Mouse (Mus musculus) gastrocnemius, postnatal 10 days (tissue): Measurements from ENCODE around the gene Krtap4-6. TPM values are rescaled to one million over a fixed set of nuclear protein-coding genes. Genes with fewer than 3 reads are reported as not detected.
"Not testable (repeated sequence)": the region's sequence is repeated elsewhere in the genome, so short reads cannot be mapped to it uniquely, and the experiment has no call there.

Experiments
- DNase-seq: peaks from one replicate; pipeline ENCODE4 v3.0.0; 2021; ENCODE audit warnings: mixed read lengths
- long read RNA-seq, 2 experiments: library from polyadenylated mRNA; stranded (forward); transcript quantifications; one replicate each; pipeline ENCODE4 v2.0.0; 2021
- total RNA-seq, 2 experiments: library from RNA; stranded (reverse); gene quantifications; 2 replicates each; pipeline ENCODE4 v1.2.3; 2021

Gene Krtap4-6
- total RNA-seq, result not detected
- long read RNA-seq, experiment 1, result 0 reads
- long read RNA-seq, experiment 2, result 0 reads

- DNase-seq, result no peak
These were observed at the start of gene Krtap4-6 for GRCm38 (mm10) chr11:99665860-99666259. Gene Krtap4-6 (minus strand): TSS chr11:99665960.

DNA sequence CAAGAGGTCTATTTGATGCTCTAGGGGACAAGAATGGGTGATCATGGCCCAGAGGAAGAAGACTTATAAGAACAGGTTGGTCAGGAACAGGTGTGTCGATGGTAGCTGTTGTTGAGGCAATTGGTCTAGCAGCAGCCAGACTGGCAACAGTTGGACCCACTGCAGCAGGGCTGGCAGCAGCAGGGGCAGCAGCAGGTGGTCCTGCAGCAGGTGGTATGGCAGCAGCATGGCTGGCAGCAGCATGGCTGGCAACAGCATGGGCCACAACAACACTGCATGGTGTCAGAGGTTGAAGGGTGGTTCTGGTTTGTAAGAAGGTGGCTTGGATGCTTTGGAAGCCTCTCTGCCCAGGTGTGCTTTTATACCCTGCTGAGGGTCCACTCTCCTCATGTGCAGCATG, 24.7 kb upstream of the Krtap4-6 start, which contains the start of gene Gm14190:
Gene Gm14190 (minus strand): TSS at position 278 of the 400 bp plus-strand sequence.
- DNase-seq, result no peak

DNA sequence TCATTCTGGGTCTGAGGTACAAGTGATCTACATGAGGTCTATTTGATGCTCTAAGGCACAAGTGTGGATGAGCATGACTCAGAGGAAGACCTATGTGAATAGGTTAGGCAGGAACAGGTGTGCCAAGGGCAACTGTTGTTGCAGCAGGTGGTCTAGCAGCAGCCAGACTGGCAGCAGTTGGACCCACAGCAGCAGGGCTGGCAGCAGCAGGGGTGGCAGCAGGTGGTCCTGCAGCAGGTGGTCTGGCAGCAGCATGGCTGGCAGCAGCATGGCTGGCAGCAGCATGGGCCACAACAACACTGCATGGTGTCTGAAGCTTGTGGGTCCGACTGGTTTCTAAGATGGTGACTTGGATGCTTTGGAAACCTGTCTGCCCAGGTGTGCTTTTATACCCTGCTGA, 19.5 kb upstream of the Krtap4-6 start:
- not testable (repeated sequence) for DNase-seq

GRCm38 (mm10) chr11:99683481-99683880, 17.7 kb upstream of the Krtap4-6 start:
- DNase-seq, result no peak

DNA sequence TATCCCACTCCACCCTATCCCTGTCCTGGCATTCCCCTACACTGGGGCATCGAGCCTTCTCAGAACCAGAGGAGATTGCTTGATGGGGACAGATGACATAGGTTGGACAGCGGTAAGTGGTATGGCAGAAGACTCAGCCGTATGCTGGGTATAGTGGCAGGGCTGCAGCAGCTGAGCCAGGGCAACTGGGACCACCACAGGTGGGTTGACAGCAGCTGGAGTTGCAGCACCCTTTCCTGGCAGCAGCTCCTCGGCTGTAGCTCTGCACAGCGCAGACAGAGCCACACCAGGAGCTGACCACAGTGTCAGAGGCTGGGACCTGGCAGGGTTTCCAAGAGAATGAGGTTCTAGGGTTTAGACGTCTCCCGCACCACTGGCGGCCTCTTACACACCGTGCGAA, 3.0 kb downstream of the Krtap4-6 start:
- no peak for DNase-seq

DNA sequence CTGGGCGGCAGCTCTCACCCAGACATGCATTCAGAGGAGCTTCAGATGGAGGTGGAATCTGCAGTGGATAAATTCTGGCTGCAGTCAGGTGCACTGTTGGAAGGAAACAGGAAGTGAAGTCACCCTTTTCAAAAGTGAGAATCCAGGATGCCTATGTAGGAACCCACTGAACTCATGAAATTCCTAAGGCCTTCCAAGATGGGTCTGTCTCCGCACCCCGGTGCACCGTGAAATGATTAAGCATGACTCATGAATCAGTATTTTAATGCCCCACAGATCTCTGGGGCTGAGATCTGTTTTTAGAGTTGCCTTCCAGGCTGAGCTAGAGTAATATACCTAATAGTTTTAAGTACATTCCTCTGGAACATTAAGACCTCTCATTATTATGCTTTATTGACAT, 6.5 kb downstream of the Krtap4-6 start:
- no peak for DNase-seq

- not testable (repeated sequence) for DNase-seq
These were observed 7.2 kb downstream of the Krtap4-6 start, which contains the start of gene Gm11563 for GRCm38 (mm10) chr11:99658467-99659010. Gene Gm11563 (minus strand): TSS chr11:99658960.

- DNase-seq, result no peak
These were observed 8.7 kb downstream of the Krtap4-6 start for GRCm38 (mm10) chr11:99657051-99657450.

DNA sequence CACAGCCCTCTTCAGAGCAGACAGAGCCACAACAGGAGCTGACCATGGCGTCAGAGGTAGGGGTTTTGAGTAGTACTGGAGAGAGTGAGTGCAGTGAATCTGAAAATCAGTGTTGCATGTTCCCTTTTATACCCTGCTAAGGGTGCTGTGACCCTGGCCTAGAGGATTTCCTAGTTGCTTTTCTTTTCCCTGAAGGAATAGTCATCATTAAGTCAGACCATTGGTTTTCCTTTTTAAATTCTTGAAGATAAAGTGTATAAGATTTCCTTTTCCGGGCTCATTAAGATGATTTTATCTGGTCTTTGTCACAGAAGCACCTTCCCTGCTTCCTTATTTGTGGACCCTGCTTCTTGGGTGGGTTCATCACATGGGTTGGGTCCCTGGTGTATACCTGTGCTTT, 15.6 kb downstream of the Krtap4-6 start, which contains the start of gene Gm11555:
Gene Gm11555 (minus strand): TSS at position 101 of the 400 bp plus-strand sequence.
- DNase-seq, result no peak

- no peak for DNase-seq
These were observed 19.3 kb downstream of the Krtap4-6 start for GRCm38 (mm10) chr11:99646444-99646843.

DNA sequence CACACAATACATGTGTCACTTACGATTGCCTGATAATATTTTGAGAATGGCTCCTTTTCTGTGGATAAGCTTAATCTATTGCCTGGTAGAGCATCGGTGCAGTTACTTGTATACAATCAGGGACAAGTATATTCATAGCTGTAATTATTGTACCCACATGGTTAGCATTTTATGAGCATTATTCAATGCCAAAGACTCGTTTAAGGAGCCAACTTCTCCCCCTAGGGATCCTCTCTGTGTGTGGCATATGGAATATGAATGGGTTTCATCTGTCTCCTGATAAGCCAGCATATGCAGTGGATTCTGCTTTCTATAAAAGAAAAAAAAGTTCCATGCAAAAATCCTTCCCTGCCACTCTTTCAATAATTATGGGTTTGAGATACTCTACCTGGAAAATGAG, 21.4 kb downstream of the Krtap4-6 start:
- DNase-seq, result no peak

DNA sequence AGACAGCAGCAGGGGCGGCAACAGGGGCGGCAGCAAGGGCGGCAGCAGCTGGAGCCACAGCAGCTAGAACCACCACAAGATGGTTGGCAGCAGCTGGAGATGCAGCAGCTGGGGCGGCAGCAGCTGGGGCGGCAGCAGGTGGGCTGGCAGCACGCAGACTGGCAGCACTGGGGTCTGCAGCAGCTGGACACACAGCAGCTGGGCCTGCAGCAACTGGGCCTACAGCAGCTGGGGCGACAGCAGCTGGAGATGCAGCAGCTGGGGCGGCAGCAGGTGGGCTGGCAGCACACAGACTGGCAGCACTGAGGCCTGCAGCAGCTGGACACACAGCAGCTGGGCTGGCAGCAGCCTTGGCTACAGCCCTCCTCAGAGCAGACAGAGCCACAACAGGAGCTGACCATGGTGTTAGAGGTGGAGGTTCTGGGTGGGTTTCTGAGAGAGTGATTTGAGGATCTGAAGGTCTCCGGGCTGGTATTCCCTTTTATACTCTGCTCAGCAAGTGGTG, 22.1 kb downstream of the Krtap4-6 start, which contains the start of gene Krtap4-7:
Gene Krtap4-7 (minus strand): TSS at position 455 of the 505 bp plus-strand sequence.
- not testable (repeated sequence) for DNase-seq

DNA sequence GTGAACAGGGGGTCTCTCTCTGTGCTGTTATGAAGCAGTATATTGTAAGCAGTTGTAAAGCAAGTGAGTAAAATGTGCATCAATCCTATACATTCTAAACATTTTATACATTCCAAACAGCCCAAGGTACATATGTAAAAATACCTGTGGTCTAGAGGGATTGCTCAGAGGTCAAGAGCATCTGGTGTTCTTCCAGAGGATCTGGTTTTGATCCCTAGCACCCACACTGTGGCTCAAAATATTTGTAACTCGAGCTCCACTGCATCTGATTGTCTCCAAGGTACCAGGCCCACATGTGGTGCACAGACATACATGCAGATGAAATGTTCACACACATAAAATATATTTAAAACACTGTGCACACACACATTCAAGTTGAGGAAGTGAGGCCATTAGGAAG, 24.8 kb downstream of the Krtap4-6 start:
- no peak for DNase-seq

GRCm38 (mm10) chr11:99637086-99637485, 28.7 kb downstream of the Krtap4-6 start:
- DNase-seq, result no peak

GRCm38 (mm10) chr11:99634653-99635134, 31.1 kb downstream of the Krtap4-6 start, which contains the start of gene Krtap4-2:
Gene Krtap4-2 (minus strand): TSS chr11:99635084.
- DNase-seq, result no peak

GRCm38 (mm10) chr11:99633293-99633692, 32.5 kb downstream of the Krtap4-6 start:
- DNase-seq, result no peak

DNA sequence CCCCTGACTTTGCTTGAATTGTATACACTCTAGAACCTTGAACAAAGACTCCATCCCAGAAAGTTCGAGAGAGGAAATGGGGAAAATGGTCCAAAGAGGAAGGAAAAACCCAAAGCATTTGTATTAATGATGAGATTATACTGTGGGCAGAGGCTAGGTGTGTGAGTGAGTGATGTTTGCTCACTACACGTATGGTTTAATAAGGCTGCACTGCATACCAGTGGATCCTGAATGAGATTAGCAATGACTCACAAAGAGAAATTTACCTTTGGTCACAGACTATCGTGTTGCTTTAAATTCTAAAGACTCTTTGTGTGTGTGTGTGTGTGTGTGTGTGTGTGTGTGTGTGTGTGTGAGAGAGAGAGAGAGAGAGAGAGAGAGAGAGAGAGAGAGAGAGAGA, 34.9 kb downstream of the Krtap4-6 start:
- DNase-seq, result no peak

DNA sequence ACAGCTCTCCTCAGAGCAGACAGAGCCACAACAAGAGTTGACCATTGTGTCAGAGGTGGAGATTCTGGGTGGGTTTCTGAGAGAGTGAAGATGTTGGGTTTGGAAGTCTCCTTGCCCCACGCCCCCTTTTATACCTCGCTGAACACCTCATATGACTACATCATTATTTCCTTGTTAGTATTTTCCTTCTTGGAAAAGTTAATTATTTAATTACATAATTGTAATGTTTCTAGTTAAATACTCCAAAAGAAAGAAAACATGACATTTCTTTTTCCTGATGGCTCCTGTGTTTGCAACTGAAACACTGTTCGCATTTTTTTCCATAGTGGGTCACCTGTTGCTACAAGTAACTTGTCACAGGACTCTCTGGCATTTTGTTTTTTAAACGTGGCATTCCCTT, 37.6 kb downstream of the Krtap4-6 start, which contains the start of gene Krtap4-1:
Gene Krtap4-1 (minus strand): TSS at position 101 of the 400 bp plus-strand sequence.
- DNase-seq, result no peak

GRCm38 (mm10) chr11:99620335-99620734, 45.4 kb downstream of the Krtap4-6 start, which contains the start of gene Gm11562:
Gene Gm11562 (minus strand): TSS chr11:99620435.
- no peak for DNase-seq
